Mouse (Mus musculus) erythroblast, embryonic 14.5 days (primary cell): ENCODE measurements around the gene Plxna3.

Experiments
- GATA1 ChIP-seq: IDR thresholded peaks from 2 replicates; pipeline ENCODE4 v1.6.1; 2012; ENCODE audit warnings: low read length, inconsistent platforms, mixed read lengths
- TAL1 ChIP-seq: IDR thresholded peaks from 3 replicates; pipeline ENCODE4 v1.6.1; 2012; ENCODE audit warnings: low read length, inconsistent platforms, mixed read lengths

DNA sequence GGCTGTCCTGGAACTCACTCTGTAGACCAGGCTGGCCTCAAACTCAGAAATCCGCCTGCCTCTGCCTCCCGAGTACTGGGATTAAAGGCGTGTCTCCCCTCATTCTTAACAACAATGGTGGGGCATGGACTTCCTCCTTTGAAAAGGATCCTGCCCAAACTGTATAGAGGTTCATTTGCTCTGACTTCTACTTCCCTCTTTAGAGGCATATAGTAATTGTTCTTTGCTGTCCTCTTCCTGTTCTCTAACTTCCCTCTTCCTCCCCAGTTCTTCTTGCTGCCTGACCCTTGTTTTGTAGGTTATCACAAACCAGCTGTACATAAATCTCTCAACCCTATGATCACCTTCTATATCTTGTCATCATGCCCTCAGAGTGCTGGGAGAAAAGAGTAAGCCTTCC lies 29.1 kb upstream of the Plxna3 start:
- TF ChIP-seq GATA1 (no peak), TAL1 (no peak)
